Mouse (Mus musculus): ENCODE measurements around the gene Pphln1. TPM values are rescaled to one million over a fixed set of nuclear protein-coding genes. Genes with fewer than 3 reads are reported as not detected.

Gene Pphln1
- polyA plus RNA-seq, 1 experiment = 28.2 TPM

DNA sequence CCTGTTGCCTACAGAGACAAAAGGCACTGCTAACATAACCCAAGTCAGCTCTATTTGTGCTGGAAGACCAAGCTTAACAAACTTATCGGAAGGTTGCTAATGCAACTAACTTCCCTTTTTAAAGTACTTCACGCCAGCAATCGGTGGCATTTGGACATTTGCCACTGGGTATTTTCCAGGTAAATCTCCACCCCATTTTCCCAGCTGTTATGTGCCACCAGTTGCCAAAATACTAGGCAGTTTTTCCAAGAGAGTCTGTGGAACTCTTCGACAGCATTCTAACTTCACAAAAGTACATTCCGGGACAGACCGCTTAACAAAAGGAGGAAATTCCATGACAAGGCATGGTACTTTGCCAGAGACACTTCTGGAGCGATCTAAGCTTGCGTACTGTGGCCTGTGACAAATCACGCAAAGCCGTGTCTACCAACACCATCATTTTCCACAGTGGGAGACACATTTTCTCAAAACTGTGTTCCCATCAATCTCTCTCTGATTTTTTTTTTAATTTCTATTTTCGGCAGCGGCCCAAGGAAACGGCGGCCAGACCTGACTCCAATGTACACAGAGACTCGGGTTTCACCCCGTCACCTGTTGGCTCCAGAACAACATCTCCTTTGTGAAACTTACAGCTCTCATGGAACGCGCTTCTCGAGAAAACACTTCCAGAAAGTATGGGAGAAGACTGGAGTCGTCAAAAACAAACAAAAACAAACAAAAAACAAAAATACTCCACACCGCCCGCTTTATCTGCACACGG is 120.2 kb downstream of the Pphln1 start:
- no peak for TF ChIP-seq MYOG (IDR thresholded peaks at IDR 0.05; ENCODE audit: control insufficient read depth, extremely low read depth, insufficient read length)
- TF ChIP-seq FOSL1 (IDR thresholded peaks at IDR 0.05; ENCODE audit: insufficient read depth, low read length, poor library complexity, severe bottlenecking) = no peak
- Histone ChIP-seq H3K36me3 (ENCODE audit: control insufficient read depth, insufficient read depth) (no peaks in the 10 kb centered on the region), H3K4me3 (ENCODE audit: insufficient read depth, poor library complexity, severe bottlenecking) (no peak overlapping the region), H3K79me3 (ENCODE audit: low read depth) (no peaks in the 10 kb centered on the region), H3ac (ENCODE audit: control insufficient read depth, insufficient read length, low read depth) (no peak overlapping the region), H3K27me3 (ENCODE audit: control insufficient read depth, insufficient read depth, insufficient read length) (no peaks in the 10 kb centered on the region), H3K79me2 (ENCODE audit: control insufficient read depth, insufficient read depth) (no peaks in the 10 kb centered on the region)

DNA sequence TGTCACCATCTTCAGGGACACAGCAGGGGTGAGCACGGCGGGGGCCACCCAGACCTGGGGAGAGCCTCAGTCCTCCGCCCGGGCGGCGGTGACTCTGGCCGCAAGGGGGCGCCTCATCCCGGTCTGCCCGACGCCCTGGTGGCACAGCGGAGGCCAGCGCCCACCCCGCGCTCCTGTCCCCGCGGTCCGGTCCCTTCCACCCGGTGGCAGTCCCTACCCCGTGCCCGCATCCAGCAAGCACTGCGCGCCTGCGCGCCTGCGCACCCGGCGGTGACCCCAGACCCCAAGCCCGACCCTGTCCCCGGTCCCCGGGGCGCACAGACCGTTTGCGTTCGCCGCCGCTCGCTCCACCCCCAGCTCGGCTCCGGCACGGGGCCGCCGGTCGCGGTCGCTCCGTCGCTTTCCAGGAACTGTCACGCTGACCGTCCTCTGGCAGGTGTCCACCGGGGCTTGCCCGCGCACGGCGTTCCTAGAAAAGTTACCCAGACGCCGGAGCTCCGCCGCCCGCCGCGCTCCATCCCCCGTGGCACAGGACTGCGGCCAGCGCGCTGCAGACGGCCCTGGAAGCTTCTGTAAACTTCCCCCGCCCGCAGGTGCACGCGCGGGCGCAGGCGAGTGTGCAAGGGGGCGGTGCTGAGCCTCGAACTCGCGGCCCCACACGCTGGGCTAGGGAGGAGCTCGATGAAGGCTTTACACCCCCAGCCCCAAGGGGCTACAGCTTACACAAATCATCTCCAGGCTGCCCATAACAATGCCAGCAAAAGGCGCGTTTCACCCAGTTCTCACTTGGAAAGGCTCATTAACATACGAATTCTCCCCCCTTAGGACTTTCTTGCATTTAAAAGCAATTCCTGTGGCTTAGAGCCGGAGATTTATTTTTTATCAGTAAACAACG is 121.0 kb downstream of the Pphln1 start:
- Histone ChIP-seq H3ac (ENCODE audit: control insufficient read depth, insufficient read length, low read depth) (peak overlapping the region; percentile 55), H3K36me3 (ENCODE audit: control insufficient read depth, insufficient read depth) (no peaks in the 10 kb centered on the region)
- TF ChIP-seq FOSL1 (IDR thresholded peaks at IDR 0.05; ENCODE audit: insufficient read depth, low read length, poor library complexity, severe bottlenecking) (no peak), CTCF (IDR thresholded peaks at IDR 0.05; ENCODE audit: control insufficient read depth, insufficient read depth, insufficient read length) (peak; percentile 98)

DNA sequence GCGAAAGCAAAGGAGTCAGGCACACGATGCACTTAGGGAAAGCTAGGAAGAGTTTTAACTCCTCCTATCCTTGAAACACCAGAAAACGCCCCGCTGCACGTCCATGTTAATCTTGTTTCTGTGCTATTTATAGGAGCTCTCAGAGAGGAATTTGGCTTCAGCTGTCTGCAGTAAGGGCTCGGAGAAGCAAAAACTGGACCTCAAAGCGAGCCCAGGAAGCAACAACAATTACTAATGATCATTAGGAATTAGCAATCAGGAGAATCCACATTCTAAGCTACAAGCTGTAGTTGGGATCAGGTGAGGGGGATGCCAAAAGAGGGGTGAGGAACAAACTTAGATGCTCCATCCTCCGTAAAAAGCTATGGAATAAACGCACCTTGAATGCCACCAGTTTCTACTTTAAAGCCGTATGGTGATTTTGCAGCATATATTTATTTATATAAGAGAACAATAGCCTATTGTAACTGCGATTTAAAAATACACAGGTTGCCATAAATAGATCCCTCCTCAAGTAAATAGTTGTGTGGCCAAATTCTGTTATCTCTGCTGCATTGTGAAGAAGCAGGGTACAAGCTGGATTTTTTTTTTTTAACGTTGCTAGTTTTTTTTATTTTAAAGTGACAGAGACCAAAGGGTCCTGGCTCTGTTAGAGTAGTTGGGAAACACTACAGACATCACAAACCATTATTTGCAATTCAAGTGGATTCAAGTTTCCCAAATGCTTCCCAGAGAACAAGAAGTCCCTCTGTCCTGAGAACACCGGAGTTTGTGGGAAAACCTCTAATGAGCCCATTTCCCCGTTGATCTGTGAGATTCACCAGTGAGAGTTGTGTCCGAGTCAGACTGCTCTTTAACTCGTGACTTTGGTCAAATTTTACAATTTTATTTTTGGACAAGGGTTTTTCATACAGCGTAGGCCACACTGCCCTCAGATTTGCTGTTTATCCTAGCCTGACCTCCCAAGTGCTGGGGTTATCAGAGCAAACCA is 122.0 kb downstream of the Pphln1 start:
- Histone ChIP-seq H3K4me3 (ENCODE audit: insufficient read depth, poor library complexity, severe bottlenecking) (no peak overlapping the region), H3K36me3 (ENCODE audit: control insufficient read depth, insufficient read depth) (no peaks in the 10 kb centered on the region), H3K79me3 (ENCODE audit: low read depth) (no peaks in the 10 kb centered on the region), H3K79me2 (ENCODE audit: control insufficient read depth, insufficient read depth) (no peaks in the 10 kb centered on the region), H3K27me3 (ENCODE audit: control insufficient read depth, insufficient read depth, insufficient read length) (no peaks in the 10 kb centered on the region), H3ac (ENCODE audit: control insufficient read depth, insufficient read length, low read depth) (no peak overlapping the region)
- no peak for TF ChIP-seq MYOG (IDR thresholded peaks at IDR 0.05; ENCODE audit: control insufficient read depth, extremely low read depth, insufficient read length)
- no peak for TF ChIP-seq MYOD1 (IDR thresholded peaks at IDR 0.05; ENCODE audit: control insufficient read depth, insufficient read length, low read depth)
- no peak for TF ChIP-seq FOSL1 (IDR thresholded peaks at IDR 0.05; ENCODE audit: insufficient read depth, low read length, poor library complexity, severe bottlenecking)
- no peak for TF ChIP-seq CEBPB (IDR thresholded peaks at IDR 0.05; ENCODE audit: low read depth)
- TF ChIP-seq USF1 (IDR thresholded peaks at IDR 0.05; ENCODE audit: low read depth) = no peak
- no peak for TF ChIP-seq CTCF (IDR thresholded peaks at IDR 0.05; ENCODE audit: control insufficient read depth, insufficient read depth, insufficient read length)
- no peak for TF ChIP-seq MAX (IDR thresholded peaks at IDR 0.05)

More for the DNA sequence above, 121.0 kb downstream of the Pphln1 start:
- no peaks in the 10 kb centered on the region for H3K27me3 ChIP-seq (ENCODE audit: control insufficient read depth, insufficient read depth, insufficient read length)
- H3K79me3 ChIP-seq (ENCODE audit: low read depth) = no peaks in the 10 kb centered on the region
- H3K79me2 ChIP-seq (ENCODE audit: control insufficient read depth, insufficient read depth) = no peaks in the 10 kb centered on the region
- H3K4me3 ChIP-seq (ENCODE audit: insufficient read depth, poor library complexity, severe bottlenecking) = peak overlapping the region; percentile 36

DNA sequence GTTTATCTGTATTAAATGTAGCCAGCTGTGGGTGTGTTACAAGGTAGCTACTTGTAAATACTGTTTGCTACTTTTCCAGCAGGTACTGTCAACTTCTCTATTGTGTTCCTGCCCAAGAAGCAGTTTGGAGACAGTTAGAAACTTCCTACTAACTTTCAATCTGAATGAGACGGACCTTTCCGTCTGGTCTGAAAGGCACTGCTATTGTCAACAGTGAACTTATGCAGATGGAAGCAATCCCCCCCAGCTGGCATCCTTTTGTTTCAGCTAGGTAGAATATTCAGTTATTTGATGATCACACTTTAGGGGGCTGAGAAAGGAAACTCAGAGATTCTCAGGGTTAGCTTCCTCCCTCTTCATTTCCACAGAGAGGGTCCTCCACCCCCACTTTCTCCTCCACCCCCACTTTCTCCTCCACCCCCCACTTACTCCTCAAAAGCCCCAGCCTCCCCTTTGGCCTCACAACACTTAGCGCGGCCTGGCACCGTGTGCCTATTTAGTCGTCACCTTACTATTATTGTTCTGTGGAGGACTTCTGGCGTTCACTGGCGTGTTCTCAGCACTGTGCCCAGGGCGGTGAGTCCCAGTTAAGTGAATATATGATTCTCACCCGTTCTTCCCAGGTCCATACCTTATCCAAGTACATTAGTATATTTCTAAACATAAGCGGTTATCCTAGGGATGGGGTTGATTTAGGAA is 123.1 kb downstream of the Pphln1 start:
- no peaks in the 10 kb centered on the region for H3K36me3 ChIP-seq (ENCODE audit: control insufficient read depth, insufficient read depth)
- TF ChIP-seq CTCF (IDR thresholded peaks at IDR 0.05; ENCODE audit: control insufficient read depth, insufficient read depth, insufficient read length) = no peak
- no peak for TF ChIP-seq CEBPB (IDR thresholded peaks at IDR 0.05; ENCODE audit: low read depth)
- TF ChIP-seq MYOG (IDR thresholded peaks at IDR 0.05; ENCODE audit: control insufficient read depth, extremely low read depth, insufficient read length) = no peak
- no peak for TF ChIP-seq MYOD1 (IDR thresholded peaks at IDR 0.05; ENCODE audit: control insufficient read depth, insufficient read length, low read depth)
- TF ChIP-seq USF1 (IDR thresholded peaks at IDR 0.05; ENCODE audit: low read depth) = no peak
- TF ChIP-seq FOSL1 (IDR thresholded peaks at IDR 0.05; ENCODE audit: insufficient read depth, low read length, poor library complexity, severe bottlenecking) = no peak
- TF ChIP-seq MAX (IDR thresholded peaks at IDR 0.05) = no peak
- H3K27me3 ChIP-seq (ENCODE audit: control insufficient read depth, insufficient read depth, insufficient read length) = no peaks in the 10 kb centered on the region
- no peak overlapping the region for H3K4me3 ChIP-seq (ENCODE audit: insufficient read depth, poor library complexity, severe bottlenecking)
- no peaks in the 10 kb centered on the region for H3K79me2 ChIP-seq (ENCODE audit: control insufficient read depth, insufficient read depth)
- H3K79me3 ChIP-seq (ENCODE audit: low read depth) = no peaks in the 10 kb centered on the region
- H3ac ChIP-seq (ENCODE audit: control insufficient read depth, insufficient read length, low read depth) = no peak overlapping the region

DNA sequence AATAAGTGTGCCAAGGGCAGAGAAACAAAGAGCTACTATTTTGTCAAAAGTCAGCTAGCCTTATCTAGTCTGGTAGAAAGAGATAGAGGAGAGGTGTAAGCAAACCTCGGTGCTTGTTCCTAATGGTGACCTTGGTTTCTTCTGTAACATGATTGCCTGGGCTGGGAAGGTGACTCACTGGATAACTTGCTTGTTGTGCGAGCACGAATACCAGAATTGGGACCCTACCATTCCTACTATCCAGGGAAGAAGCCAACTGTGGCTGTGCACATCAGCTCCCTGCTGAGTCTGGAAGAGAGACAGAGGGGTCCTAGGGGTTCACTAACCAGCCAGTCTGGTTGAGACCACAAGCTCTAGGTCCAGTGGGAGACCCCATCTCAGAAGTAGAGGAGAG is 123.6 kb downstream of the Pphln1 start:
- TF ChIP-seq MAX (IDR thresholded peaks at IDR 0.05) (no peak), CTCF (IDR thresholded peaks at IDR 0.05; ENCODE audit: control insufficient read depth, insufficient read depth, insufficient read length) (no peak), FOSL1 (IDR thresholded peaks at IDR 0.05; ENCODE audit: insufficient read depth, low read length, poor library complexity, severe bottlenecking) (no peak), MYOG (IDR thresholded peaks at IDR 0.05; ENCODE audit: control insufficient read depth, extremely low read depth, insufficient read length) (no peak)
- no peaks in the 10 kb centered on the region for H3K79me3 ChIP-seq (ENCODE audit: low read depth)
- no peaks in the 10 kb centered on the region for H3K79me2 ChIP-seq (ENCODE audit: control insufficient read depth, insufficient read depth)
- H3K27me3 ChIP-seq (ENCODE audit: control insufficient read depth, insufficient read depth, insufficient read length) = no peaks in the 10 kb centered on the region
- H3K4me3 ChIP-seq (ENCODE audit: insufficient read depth, poor library complexity, severe bottlenecking) = no peak overlapping the region
- H3K36me3 ChIP-seq (ENCODE audit: control insufficient read depth, insufficient read depth) = no peaks in the 10 kb centered on the region
- H3ac ChIP-seq (ENCODE audit: control insufficient read depth, insufficient read length, low read depth) = no peak overlapping the region

Measured in C2C12 (cell line).